Mouse (Mus musculus): ENCODE data around the gene Hba-a1. TPM values are rescaled to one million over a fixed set of nuclear protein-coding genes. Genes with fewer than 3 reads are reported as not detected.
"Not testable (repeated sequence)": the region's sequence is repeated elsewhere in the genome, so short reads cannot be mapped to it uniquely, and the experiment has no call there.

The Hba-a1 gene
- polyA plus RNA-seq (2016; fragmentation: Nextera tagmentation; extraction: Ambion mirVana): 3,181 and 3,391 TPM in 2 replicates

GRCm38 (mm10) chr11:32283091-32283777 is at the start of gene Hba-a1:
Gene Hba-a1, plus strand, starts transcription at chr11:32283511.
- not testable (repeated sequence) for H3K27me3 ChIP-seq; H3K36me3 ChIP-seq; ATAC-seq (ENCODE audit: insufficient number of reproducible peaks, insufficient read depth, low FRiP score, low TSS enrichment); H3K27ac ChIP-seq; H3K4me2 ChIP-seq (replicated peaks); H3K4me3 ChIP-seq; H3K4me1 ChIP-seq; H3K9ac ChIP-seq; H3K9me3 ChIP-seq
- WGBS: 55% methylated on average over 1 of the region's 5 CpGs

- no peak for ATAC-seq (ENCODE audit: insufficient number of reproducible peaks, insufficient read depth, low FRiP score, low TSS enrichment)
- no peaks in the 10 kb centered on the region for H3K9me3 ChIP-seq
- H3K27me3 ChIP-seq: no peaks in the 10 kb centered on the region
- 0 out of 2 replicates have a peak, but pooled peaks cover 5% of the 10 kb centered on the region for H3K4me1 ChIP-seq
- 90% methylated on average over 3 of the region's 3 CpGs for WGBS
- H3K4me2 ChIP-seq (replicated peaks): no peak overlapping the region
- H3K4me3 ChIP-seq: no peak overlapping the region
- peaks cover 69% of the 10 kb centered on the region for H3K36me3 ChIP-seq
- no peak overlapping the region for H3K27ac ChIP-seq
- H3K9ac ChIP-seq: no peak overlapping the region
Observed at GRCm38 (mm10) chr11:32233895-32234294, 49.4 kb upstream of the Hba-a1 start.

DNA sequence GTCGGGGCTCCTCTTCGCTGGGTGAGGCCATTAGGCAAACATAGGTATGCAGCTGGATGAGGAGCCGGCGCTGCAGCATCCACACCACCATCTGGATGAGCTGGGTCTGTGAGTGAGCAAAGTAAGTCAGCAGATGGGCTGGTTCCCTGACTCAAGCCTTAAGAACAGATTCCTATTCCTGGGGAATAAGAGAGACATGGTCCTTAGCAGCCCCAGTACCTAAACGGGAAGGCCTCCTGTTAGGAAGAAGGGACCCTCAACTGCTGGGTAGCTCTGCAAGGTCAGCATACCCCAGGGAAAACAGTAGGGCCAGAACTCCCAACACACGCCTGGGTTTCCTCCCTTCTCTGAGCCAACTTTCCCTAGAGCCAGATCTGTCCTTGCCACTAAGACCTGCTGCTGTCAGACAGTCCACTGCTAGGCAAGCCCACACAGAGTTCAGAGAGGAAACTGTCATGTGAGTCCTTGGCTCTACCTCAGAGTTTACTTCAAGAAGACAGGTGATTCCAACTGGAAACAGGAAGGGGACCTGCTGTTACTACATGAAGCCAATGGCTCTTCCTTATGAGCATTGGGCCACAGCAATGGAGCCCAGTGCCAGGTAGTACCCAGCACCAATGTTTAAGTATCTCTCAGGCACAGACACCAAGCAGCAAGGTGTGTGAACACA is 48.4 kb upstream of the Hba-a1 start:
- Histone ChIP-seq H3K4me2 (replicated peaks) (no peak overlapping the region), H3K4me1 (0 out of 2 replicates have a peak, but pooled peaks cover 5% of the 10 kb centered on the region), H3K9ac (no peak overlapping the region), H3K27ac (no peak overlapping the region), H3K36me3 (peaks cover 68% of the 10 kb centered on the region), H3K27me3 (no peaks in the 10 kb centered on the region), H3K4me3 (no peak overlapping the region), H3K9me3 (no peaks in the 10 kb centered on the region)
- ATAC-seq (ENCODE audit: insufficient number of reproducible peaks, insufficient read depth, low FRiP score, low TSS enrichment): no peak
- WGBS: 85% methylated on average over 6 of the region's 6 CpGs

DNA sequence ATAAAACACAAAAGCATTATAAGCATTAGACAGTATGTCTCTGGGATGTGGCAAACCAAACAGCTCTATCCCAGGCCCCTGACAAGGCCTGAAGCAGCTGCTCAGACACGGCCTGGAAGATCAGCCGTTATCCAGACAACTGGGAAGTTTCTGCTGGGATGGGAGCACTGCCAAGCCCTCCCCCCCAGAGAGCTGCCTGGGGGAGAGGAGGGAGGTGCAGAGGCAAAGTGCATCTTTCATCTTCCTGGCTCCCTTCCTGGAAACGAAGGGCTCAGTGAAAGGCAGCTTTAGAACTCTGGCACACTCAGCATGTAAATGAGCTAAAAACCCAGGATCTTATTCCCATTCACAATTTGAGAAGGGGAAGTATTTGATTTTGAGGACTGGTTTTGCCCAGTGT is 47.7 kb upstream of the Hba-a1 start:
- Histone ChIP-seq H3K27ac (no peak overlapping the region), H3K9ac (no peak overlapping the region), H3K4me3 (no peak overlapping the region), H3K4me2 (replicated peaks) (no peak overlapping the region), H3K36me3 (peaks cover 68% of the 10 kb centered on the region), H3K27me3 (no peaks in the 10 kb centered on the region), H3K9me3 (no peaks in the 10 kb centered on the region), H3K4me1 (0 out of 2 replicates have a peak, but pooled peaks cover 5% of the 10 kb centered on the region)
- ATAC-seq (ENCODE audit: insufficient number of reproducible peaks, insufficient read depth, low FRiP score, low TSS enrichment): no peak
- WGBS: 59% methylated on average over 3 of the region's 3 CpGs

DNA sequence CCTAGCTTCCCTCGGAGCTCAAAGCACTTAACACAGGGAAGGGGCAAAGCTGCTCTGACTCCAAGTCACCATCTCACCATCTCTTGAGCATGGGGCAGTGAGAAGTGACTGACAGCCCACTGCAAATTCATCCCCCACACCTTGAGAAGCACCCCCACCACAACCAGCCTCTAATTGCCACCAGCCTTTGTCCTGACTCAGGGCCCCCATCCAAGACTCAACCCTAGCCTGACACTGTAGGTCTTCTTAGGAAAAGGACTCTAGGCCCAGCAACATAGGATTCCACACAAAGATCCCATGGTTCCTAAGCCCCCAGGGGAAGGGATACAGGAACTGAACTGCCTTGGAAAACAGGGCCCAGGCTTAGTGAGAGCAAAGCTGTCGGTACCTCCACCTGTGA is 47.2 kb upstream of the Hba-a1 start:
- 75% methylated on average over 2 of the region's 2 CpGs for WGBS
- no peak overlapping the region; the same call in 1 of the 2 replicates for H3K27ac ChIP-seq
- peaks cover 68% of the 10 kb centered on the region for H3K36me3 ChIP-seq
- no peak overlapping the region for H3K9ac ChIP-seq
- H3K27me3 ChIP-seq: no peaks in the 10 kb centered on the region
- no peak overlapping the region for H3K4me3 ChIP-seq
- ATAC-seq (ENCODE audit: insufficient number of reproducible peaks, insufficient read depth, low FRiP score, low TSS enrichment): no peak
- H3K9me3 ChIP-seq: no peaks in the 10 kb centered on the region
- 0 out of 2 replicates have a peak, but pooled peaks cover 5% of the 10 kb centered on the region for H3K4me1 ChIP-seq
- no peak overlapping the region for H3K4me2 ChIP-seq (replicated peaks)

DNA sequence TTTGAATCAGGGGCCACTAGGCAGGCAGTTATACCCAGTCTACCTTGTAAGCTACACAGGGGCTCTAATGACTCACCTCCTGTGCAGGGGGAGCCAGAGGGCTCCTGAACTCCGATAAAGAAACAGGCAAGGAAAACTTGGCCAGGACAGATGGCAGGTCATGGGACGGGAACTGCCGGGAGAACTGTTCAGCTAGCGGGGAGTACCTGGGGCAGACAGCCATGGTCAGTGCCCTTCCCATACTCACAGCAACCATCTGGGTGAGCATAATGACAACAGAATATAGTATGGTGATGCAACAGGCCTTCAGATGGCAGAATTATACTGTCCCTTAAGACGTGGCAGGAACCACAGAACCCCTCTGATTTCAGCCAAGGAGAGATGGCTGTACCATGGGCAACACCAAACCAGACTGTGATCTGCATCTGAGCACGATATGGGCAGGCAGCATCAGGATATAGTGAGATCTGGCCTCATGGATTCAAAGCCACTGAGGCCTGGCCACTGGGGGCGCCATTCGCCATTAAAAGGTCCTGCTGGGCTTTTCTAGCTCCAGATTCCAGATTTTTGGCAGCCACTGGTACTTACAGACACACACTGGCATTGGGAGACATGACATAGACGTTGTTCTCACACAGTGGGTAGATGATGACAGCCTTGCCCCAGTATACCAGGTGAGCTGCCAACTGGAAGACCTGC is 46.5 kb upstream of the Hba-a1 start:
- H3K4me3 ChIP-seq: no peak overlapping the region
- H3K36me3 ChIP-seq: peaks cover 68% of the 10 kb centered on the region
- H3K9me3 ChIP-seq: no peaks in the 10 kb centered on the region
- H3K4me1 ChIP-seq: 0 out of 2 replicates have a peak, but pooled peaks cover 5% of the 10 kb centered on the region
- H3K27ac ChIP-seq: no peak overlapping the region
- H3K9ac ChIP-seq: no peak overlapping the region
- WGBS: 59% methylated on average over 9 of the region's 9 CpGs
- H3K27me3 ChIP-seq: no peaks in the 10 kb centered on the region
- no peak for ATAC-seq (ENCODE audit: insufficient number of reproducible peaks, insufficient read depth, low FRiP score, low TSS enrichment)
- H3K4me2 ChIP-seq (replicated peaks): no peak overlapping the region

GRCm38 (mm10) chr11:32237411-32237795 is 45.9 kb upstream of the Hba-a1 start:
- peaks cover 65% of the 10 kb centered on the region for H3K36me3 ChIP-seq
- H3K9me3 ChIP-seq: no peaks in the 10 kb centered on the region
- no peak overlapping the region for H3K9ac ChIP-seq
- 94% methylated on average over 3 of the region's 3 CpGs for WGBS
- no peak overlapping the region for H3K4me3 ChIP-seq
- H3K4me1 ChIP-seq: 0 out of 2 replicates have a peak, but pooled peaks cover 5% of the 10 kb centered on the region
- H3K27me3 ChIP-seq: no peaks in the 10 kb centered on the region
- no peak for ATAC-seq (ENCODE audit: insufficient number of reproducible peaks, insufficient read depth, low FRiP score, low TSS enrichment)
- H3K27ac ChIP-seq: no peak overlapping the region
- H3K4me2 ChIP-seq (replicated peaks): no peak overlapping the region

GRCm38 (mm10) chr11:32238093-32238860 is 45.0 kb upstream of the Hba-a1 start:
- Histone ChIP-seq H3K27ac (no peak overlapping the region), H3K4me2 (replicated peaks) (no peak overlapping the region), H3K27me3 (no peaks in the 10 kb centered on the region), H3K9ac (no peak overlapping the region), H3K9me3 (no peaks in the 10 kb centered on the region), H3K4me1 (0 out of 2 replicates have a peak, but pooled peaks cover 8% of the 10 kb centered on the region), H3K4me3 (no peak overlapping the region), H3K36me3 (peaks cover 58% of the 10 kb centered on the region)
- no peak for ATAC-seq (ENCODE audit: insufficient number of reproducible peaks, insufficient read depth, low FRiP score, low TSS enrichment)
- WGBS: 64% methylated on average over 5 of the region's 5 CpGs

- Histone ChIP-seq H3K4me1 (0 out of 2 replicates have a peak, but pooled peaks cover 6% of the 10 kb centered on the region), H3K9me3 (no peaks in the 10 kb centered on the region), H3K27ac (no peak overlapping the region), H3K9ac (no peak overlapping the region), H3K4me2 (replicated peaks) (no peak overlapping the region), H3K27me3 (no peaks in the 10 kb centered on the region), H3K36me3 (peaks cover 53% of the 10 kb centered on the region), H3K4me3 (no peak overlapping the region)
- no peak for ATAC-seq (ENCODE audit: insufficient number of reproducible peaks, insufficient read depth, low FRiP score, low TSS enrichment)
Observed at GRCm38 (mm10) chr11:32241391-32241790, 41.9 kb upstream of the Hba-a1 start.

DNA sequence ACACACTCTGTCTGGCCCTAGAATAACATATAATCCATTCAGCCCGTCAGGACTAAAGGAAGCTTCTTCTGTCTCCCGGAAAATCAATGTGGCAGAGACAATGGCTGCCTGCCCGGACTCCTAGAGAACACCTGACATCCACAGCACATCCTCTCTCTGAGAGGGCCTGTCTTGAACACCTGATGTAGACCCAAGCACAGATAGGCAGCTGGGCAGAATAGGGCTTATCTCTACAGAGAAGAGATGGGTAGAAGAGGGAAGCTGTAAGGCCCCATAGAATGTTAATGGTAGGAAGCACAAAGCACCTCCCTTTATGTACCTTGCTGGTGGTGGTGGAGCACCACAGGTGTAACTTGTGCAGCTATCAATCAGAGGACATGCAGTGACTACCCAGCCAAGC is 41.1 kb upstream of the Hba-a1 start:
- no peaks in the 10 kb centered on the region for H3K27me3 ChIP-seq
- H3K4me3 ChIP-seq: no peak overlapping the region
- H3K4me1 ChIP-seq: 0 out of 2 replicates have a peak, but pooled peaks cover 5% of the 10 kb centered on the region
- H3K36me3 ChIP-seq: peaks cover 52% of the 10 kb centered on the region
- no peak for ATAC-seq (ENCODE audit: insufficient number of reproducible peaks, insufficient read depth, low FRiP score, low TSS enrichment)
- H3K4me2 ChIP-seq (replicated peaks): no peak overlapping the region
- no peak overlapping the region for H3K27ac ChIP-seq
- no peak overlapping the region for H3K9ac ChIP-seq
- 90% methylated on average over 3 of the region's 3 CpGs for WGBS
- H3K9me3 ChIP-seq: no peaks in the 10 kb centered on the region
